Mouse (Mus musculus) R1 (cell line): ENCODE measurements around the gene H2-M10.5.
"Not testable (repeated sequence)": the region's sequence is repeated elsewhere in the genome, so short reads cannot be mapped to it uniquely, and the experiment has no call there.

Experiments used
- DNase-seq: peaks from one replicate; pipeline ENCODE4 v3.0.0-alpha.2; 2018; ENCODE audit warnings: low read depth, low spot score

H2-M10.5 gene

DNA sequence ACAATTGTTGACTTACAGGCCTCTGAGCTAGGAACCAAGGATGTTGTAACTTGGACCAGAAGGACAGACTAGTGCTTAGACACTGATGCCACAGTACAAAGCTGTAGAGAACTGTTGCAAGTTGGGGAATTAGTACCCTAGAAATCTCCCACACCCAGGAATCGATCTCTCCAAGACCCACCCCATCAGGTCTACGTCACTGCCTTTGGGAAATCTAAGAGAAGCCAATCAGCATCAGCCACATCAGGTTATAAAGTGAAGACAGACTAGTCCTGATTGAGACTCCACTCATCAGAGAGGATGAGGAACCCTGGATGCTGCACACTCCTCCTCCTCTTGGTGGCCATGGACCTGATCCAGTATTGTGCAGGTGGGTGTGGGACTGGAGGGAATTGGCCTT lies at the start of gene H2-M10.5:
Gene H2-M10.5 (plus strand): TSS at position 301 of the 400 bp plus-strand sequence.
- not testable (repeated sequence) for DNase-seq

- DNase-seq = peak; percentile 40
Measured at GRCm38 (mm10) chr17:36726046-36726445, 46.7 kb upstream of the H2-M10.5 start.

DNA sequence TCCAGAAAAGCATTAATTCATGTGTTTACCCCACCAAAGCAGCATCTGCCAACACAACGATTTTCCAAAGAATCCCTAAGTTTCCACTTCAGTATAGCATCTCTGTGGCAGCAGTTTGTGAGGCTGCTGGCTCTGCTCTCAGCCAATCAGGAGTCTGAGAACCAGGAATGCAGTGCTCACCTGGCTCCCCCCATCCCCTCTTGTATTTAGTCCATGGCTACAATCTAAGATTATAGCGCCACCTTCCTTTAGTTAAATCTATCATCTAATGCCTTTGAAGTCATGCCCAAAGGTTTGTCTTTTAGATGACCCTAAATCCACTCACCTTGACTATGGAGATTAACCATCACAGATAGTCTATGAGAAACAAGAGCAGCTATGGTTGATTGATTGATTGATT lies 8.9 kb upstream of the H2-M10.5 start:
- no peak for DNase-seq

DNA sequence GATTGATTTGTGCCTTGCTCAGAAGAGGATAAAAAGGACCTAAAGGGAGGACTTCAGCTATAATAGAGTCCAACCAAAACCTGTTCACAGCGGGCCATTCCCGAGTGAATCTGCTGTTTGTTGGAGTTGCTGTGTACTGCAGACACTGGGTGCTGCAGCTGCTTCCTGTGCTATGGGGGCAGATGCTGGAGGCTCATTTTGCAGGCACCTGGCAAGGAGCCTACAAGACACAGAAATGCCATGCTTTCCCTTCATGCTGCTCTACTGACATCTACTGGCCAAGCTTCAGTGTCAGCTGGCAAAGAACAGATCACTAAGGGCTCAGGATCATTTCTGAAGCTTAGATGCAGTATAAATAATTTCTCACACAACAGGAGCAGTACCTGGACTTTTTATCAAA lies 8.5 kb upstream of the H2-M10.5 start:
- not testable (repeated sequence) for DNase-seq

DNA sequence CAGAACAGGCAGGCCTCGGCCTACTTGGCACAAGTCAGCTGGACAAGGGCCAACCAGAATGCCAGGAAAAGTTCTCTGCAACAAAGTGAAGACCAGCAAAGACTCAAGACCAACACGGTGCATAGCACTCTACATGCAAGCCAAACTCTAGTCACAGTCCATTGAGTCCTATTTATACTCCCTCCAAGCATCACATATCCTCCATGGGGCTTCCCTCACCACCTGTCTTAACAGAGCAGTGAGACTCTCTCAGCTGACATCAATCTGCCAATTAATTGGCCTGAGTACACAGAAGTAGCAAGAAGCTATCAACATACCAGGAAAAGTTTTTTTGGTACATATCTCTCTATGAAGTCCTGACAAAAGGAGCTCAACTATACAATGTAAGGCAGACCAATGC lies 7.3 kb upstream of the H2-M10.5 start:
- not testable (repeated sequence) for DNase-seq

DNA sequence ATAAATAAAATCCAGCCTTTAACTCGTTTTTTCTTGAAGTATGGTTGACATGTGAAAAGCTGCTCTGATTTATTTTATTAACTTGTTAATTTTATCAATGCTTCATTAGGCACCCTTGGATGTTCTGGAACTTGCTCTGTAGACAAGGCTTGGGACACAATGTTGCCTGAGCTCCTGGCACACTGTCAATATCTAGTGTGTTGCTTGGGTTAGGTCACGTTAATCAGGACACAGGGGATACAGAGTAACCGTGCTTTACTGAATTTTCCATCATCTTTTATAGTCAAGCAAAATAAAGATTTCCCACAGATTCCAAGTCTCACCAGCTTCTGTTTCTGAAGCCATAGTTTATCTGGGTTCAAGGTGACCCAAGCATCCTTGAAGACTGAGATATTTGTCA lies 8.8 kb downstream of the H2-M10.5 start:
- no peak for DNase-seq

DNA sequence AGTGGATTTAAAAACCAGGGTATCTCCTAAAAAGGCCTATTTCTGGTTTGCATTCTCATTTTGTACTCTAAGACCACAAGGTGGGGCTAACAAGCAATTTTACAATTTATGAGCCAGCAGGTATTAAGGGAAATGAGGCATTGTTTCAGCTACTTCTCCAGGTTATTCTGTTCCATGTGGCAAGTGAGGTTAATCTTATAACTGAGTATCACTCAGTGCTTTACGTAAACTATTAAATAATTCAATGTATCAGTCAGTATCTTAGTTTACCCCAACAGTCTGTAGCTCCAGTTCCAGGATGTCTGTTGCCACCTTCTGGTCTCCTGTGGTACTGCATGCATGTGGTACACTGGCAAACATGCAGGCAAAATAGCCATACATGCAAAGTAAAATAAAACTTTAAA lies 13.8 kb downstream of the H2-M10.5 start:
- peak; percentile 31 for DNase-seq

DNA sequence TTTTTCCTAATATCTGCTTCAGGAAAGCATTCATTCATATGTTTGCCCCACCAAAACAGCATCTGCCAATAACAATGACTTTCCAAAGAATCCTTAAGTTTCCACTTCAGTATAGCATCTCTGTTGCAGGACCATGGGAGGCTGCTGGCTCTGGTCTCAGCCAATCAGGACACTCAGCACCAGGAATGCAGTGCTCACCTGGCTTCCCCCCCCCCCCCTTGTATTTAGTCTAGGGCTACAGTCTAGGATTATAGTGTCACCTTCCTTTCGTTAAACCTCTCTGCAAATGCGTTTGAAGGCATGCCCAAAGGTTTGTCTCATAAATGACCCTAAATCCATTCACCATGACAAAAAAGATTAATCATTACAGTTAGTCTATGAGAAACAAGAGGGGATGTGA lies 15.6 kb downstream of the H2-M10.5 start:
- DNase-seq = no peak

- peak; percentile 79 for DNase-seq
Measured at GRCm38 (mm10) chr17:36788801-36789200, 16.1 kb downstream of the H2-M10.5 start.

DNA sequence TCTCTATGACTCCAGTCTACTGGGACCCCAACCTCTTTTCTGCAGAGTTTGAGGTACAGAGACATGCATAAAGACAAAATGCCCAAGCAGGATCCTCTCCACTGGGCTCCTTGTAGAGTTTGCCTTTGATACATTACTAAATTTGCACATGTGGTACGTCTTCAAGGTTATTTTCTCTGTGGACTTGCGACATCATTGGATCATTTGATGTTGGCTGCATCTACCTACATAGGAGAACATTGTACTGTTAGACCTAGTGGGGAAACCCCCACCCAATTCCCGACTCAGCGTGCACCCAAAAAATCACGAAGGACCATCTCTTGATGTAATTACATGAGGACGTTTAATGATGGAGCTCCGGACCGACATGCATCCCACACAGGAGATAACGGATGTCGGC lies 26.8 kb downstream of the H2-M10.5 start:
- DNase-seq = no peak

DNA sequence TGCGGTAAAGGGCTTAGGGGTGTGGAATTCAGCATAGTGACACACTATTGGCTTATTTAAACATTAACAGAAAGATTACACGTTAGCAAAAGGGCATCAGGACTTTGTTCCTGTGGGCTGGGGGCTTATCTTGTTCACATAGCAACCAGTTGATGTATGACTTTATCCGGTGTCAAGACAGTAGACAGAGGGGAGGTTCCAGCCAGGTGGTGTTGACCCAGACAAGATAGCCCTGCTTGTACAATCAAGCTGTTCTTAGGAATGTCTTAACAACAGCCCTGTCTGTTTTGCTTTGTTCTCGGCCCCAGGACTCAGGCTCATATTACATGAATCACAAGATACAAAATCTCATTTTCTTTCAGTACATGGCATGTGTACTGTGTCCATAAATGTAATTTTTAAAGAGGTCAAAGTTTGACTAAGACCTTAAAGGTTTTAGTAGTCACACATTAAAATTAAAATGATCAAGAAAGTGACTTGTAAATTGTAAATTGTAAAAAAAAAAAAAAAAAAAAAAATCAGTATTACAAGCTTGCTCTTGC lies 27.3 kb downstream of the H2-M10.5 start:
- not testable (repeated sequence) for DNase-seq

GRCm38 (mm10) chr17:36811871-36812270 lies 39.2 kb downstream of the H2-M10.5 start, which contains the start of gene H2-M10.6:
Gene H2-M10.6, plus strand, starts transcription at chr17:36812171.
- DNase-seq = no peak

DNA sequence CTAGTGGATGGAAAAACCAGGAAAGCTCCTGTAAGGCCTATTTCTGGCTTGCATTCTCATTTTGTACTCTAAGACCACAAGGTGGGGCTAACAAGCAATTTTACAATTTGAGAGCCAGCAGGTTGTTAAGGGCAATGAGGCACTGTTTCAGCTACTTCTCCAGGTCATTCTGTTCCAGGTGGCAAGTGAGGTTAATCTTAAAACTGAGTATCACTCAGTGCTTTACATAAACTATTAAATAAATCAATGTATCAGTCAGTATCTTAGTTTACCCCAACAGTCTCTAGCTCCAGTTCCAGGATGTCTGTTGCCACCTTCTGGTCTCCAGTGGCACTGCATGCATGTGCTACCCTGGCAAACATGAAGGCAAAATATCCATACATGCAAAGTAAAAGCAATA lies 51.3 kb downstream of the H2-M10.5 start:
- peak; percentile 75 for DNase-seq

- DNase-seq = peak; percentile 84
Measured at GRCm38 (mm10) chr17:36825525-36825924, 52.8 kb downstream of the H2-M10.5 start.
